Mouse (Mus musculus): ENCODE results near the gene Fbxo3. TPM values are rescaled to one million over a fixed set of nuclear protein-coding genes. Genes with fewer than 3 reads are reported as not detected.
"Not testable (repeated sequence)": the region's sequence is repeated elsewhere in the genome, so short reads cannot be mapped to it uniquely, and the experiment has no call there.

Fbxo3 gene
- total and polyA plus RNA-seq, 2 experiments from 2014 or later: 54.9 to 78.2 TPM

DNA sequence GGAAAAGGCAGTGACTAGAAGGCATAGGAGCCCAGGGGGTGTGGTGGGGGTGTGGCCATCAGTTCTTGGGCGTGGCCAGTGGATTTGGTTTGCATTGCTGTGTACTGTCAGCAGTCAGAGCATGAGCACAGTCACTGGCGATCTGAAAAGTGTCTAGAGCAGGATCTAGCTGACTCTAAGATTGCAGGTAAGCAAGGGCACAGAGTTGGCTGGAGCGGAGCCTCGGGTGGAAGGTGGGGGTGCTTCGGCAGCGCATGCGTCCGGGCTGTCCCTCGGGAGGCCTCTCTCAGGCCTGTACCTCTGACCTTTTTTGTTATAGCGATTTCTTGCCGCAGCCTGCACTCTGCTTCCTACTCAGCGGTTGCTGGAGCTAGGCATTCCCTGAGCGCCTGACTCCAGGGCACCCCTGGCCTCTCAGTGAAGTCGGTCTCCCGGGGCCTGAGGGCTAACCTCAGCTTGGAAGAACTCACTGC, 68.3 kb downstream of the Fbxo3 start, which contains the start of gene Cd59a:
Cd59a (plus strand) TSS at position 61 of the 473 bp plus-strand sequence.
- no peak for TF ChIP-seq CTCF (IDR thresholded peaks at IDR 0.05; ENCODE audit: low read depth)
- Histone ChIP-seq H3K4me2 (ENCODE audit: low read depth) (peak within 1 kb of the TSS; percentile 48), H3K9me3 (ENCODE audit: low read length) (no peaks in the 10 kb centered on the region), H3K4me3 (ENCODE audit: low read depth, low read length) (peak within 1 kb of the TSS; percentile 24), H3K27me3 (ENCODE audit: insufficient read depth, low read length) (no peaks in the 10 kb centered on the region), H3K36me3 (ENCODE audit: insufficient read depth) (no peaks in the 10 kb centered on the region), H3K27ac (ENCODE audit: low read depth, low read length) (peak within 1 kb of the TSS; percentile 6; the same call in 1 of the 2 replicates), H3K4me1 (ENCODE audit: insufficient read depth) (no peaks in the 10 kb centered on the region), H3K9ac (peak within 1 kb of the TSS; percentile 42; the same call in 1 of the 2 replicates)
- 6% methylated on average over 15 of the region's 15 CpGs for WGBS
- DNase-seq (peak; percentile 50), ATAC-seq (peak; percentile 93)

DNA sequence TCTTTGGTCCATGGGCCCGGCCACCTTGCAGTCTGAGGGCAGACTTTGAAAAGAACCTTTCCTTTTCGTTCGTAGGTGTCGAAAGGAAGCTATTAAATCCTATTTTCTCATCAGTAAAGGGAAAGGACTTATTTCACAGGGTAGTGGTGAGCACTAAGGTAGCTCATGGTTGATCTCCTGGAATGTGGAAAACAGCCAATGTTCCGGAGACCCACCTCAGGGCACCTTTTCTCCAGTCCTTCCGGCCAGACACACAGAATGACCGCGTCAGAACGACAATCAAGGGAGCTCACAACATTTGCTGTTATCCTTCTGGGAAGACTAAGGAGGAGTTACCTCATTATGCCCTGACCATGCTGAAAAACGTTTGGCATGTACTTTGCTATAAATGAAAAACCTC, 68.7 kb downstream of the Fbxo3 start:
- Histone ChIP-seq H3K36me3 (ENCODE audit: insufficient read depth) (no peaks in the 10 kb centered on the region), H3K27me3 (ENCODE audit: insufficient read depth, low read length) (no peaks in the 10 kb centered on the region), H3K9ac (peak overlapping the region; percentile 42; the same call in 1 of the 2 replicates), H3K9me3 (ENCODE audit: low read length) (no peaks in the 10 kb centered on the region), H3K4me2 (ENCODE audit: low read depth) (peak overlapping the region; percentile 48), H3K4me3 (ENCODE audit: low read depth, low read length) (peak overlapping the region; percentile 24), H3K4me1 (ENCODE audit: insufficient read depth) (no peaks in the 10 kb centered on the region), H3K27ac (ENCODE audit: low read depth, low read length) (peak overlapping the region; percentile 6; the same call in 1 of the 2 replicates)
- DNase-seq (no peak), ATAC-seq (peak; percentile 18; the same call in 1 of the 2 replicates)
- TF ChIP-seq CTCF (IDR thresholded peaks at IDR 0.05; ENCODE audit: low read depth): no peak
- 41% methylated on average over 10 of the region's 10 CpGs for WGBS

DNA sequence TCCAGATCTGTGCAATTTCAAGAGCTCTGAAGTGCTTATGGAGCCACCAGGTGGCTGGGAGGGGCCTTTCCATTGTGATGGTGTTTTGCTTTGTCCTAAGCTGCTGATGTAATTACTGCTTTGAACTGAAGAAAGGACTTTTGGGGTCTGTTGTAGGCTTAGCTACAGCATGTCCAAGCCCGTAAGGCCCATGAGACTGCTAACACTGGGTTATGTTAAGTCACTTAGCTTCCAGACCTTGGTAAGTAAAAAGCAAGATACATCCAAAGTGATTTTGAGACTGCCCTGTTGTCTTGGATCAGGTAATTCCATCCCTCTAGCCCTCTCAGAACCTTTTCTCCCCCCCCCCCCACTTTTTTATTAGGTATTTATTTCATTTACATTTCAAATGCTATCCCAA, 69.3 kb downstream of the Fbxo3 start:
- not testable (repeated sequence) for H3K4me3 ChIP-seq (ENCODE audit: low read depth, low read length); H3K4me2 ChIP-seq (ENCODE audit: low read depth); H3K4me1 ChIP-seq (ENCODE audit: insufficient read depth); H3K27ac ChIP-seq (ENCODE audit: low read depth, low read length); DNase-seq; H3K9ac ChIP-seq; H3K27me3 ChIP-seq (ENCODE audit: insufficient read depth, low read length); H3K36me3 ChIP-seq (ENCODE audit: insufficient read depth); H3K9me3 ChIP-seq (ENCODE audit: low read length); ATAC-seq
- 59% methylated on average over 1 of the region's 1 CpGs for WGBS

DNA sequence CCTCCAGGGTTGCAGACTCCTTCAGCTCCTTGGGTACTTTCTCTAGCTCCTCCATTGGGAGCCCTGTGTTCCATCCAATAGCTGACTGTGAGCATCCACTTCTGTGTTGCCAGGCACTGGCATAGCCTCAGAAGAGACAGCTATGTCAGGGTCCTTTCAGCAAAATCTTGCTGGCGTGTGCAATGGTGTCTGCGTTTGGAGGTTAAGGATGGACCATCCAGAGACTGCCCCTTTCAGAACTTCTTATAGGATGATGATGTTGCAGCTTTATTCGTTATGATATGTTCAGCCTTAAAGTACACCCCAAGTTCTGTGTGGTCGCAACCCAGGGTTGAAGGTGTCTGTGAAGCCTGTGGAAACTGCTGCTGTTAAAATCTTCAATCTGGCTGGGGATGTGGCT, 69.9 kb downstream of the Fbxo3 start:
- not testable (repeated sequence) for H3K9ac ChIP-seq; ATAC-seq; H3K4me1 ChIP-seq (ENCODE audit: insufficient read depth); H3K27ac ChIP-seq (ENCODE audit: low read depth, low read length); H3K4me3 ChIP-seq (ENCODE audit: low read depth, low read length); DNase-seq; H3K4me2 ChIP-seq (ENCODE audit: low read depth); H3K36me3 ChIP-seq (ENCODE audit: insufficient read depth); H3K27me3 ChIP-seq (ENCODE audit: insufficient read depth, low read length); H3K9me3 ChIP-seq (ENCODE audit: low read length)
- 95% methylated on average over 4 of the region's 4 CpGs for WGBS

DNA sequence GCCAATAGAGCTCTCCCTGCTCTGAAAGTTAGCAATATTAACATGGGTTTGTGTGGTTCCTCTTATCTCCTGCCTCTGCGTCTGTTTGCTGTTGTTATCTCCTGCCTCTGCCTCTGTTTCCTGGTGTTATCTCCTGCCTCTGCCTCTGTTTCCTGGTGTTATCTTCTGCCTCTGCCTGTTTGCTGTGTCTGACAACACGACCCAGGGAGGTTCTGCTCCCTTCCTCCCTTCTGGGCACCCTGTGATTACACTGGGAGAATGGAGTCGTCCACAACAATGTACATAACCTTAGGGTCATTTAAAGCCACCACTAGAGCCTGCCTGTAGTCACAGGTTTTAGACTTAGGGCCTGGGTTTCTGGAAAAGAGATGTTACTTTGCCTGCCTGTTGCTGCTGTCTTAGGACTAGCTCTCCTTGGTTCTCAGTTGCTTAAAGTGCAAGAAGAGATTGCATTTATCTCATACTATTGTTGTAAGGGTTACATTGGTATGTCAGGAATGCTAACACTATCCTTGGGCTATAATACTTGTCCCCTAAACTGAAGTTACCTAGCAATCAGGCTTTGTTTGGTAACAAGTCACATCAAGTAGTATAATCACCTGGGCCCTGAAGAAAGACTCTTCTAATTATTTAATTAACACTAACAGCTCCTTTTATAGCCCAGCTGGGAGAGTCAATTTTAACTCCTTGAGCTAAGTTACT, 71.2 kb downstream of the Fbxo3 start:
- ATAC-seq: no peak
- 47% methylated on average over 3 of the region's 3 CpGs for WGBS
- no peak for TF ChIP-seq CTCF (IDR thresholded peaks at IDR 0.05; ENCODE audit: low read depth)
- Histone ChIP-seq H3K4me3 (ENCODE audit: low read depth, low read length) (no peak overlapping the region), H3K27me3 (ENCODE audit: insufficient read depth, low read length) (no peaks in the 10 kb centered on the region), H3K36me3 (ENCODE audit: insufficient read depth) (no peaks in the 10 kb centered on the region), H3K4me1 (ENCODE audit: insufficient read depth) (no peaks in the 10 kb centered on the region), H3K9ac (no peak overlapping the region), H3K27ac (ENCODE audit: low read depth, low read length) (no peak overlapping the region), H3K9me3 (ENCODE audit: low read length) (no peaks in the 10 kb centered on the region), H3K4me2 (ENCODE audit: low read depth) (no peak overlapping the region)
- DNase-seq: no peak

DNA sequence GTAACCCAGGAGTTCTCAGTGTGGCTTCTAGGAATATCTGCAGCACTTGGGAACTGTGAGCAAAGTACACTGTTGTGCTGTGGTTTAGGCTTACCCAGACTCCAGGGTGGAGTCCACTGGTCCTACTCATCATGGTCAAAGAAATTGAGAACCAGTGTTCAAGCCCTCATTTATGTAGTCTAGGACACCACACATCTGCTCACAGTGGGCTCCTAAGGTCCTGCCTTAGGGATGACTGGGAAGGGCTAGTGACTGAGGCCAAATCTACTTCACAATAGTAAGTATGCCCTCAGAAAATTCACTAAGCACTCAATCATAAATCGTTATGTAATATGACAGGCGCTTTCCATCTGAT, 71.7 kb downstream of the Fbxo3 start:
- WGBS: 97% methylated on average over 2 of the region's 2 CpGs
- Histone ChIP-seq H3K9me3 (ENCODE audit: low read length) (no peaks in the 10 kb centered on the region), H3K27me3 (ENCODE audit: insufficient read depth, low read length) (no peaks in the 10 kb centered on the region), H3K4me1 (ENCODE audit: insufficient read depth) (no peaks in the 10 kb centered on the region), H3K36me3 (ENCODE audit: insufficient read depth) (no peaks in the 10 kb centered on the region), H3K4me2 (ENCODE audit: low read depth) (no peak overlapping the region), H3K9ac (no peak overlapping the region), H3K27ac (ENCODE audit: low read depth, low read length) (no peak overlapping the region), H3K4me3 (ENCODE audit: low read depth, low read length) (no peak overlapping the region)
- no peak for ATAC-seq
- no peak for DNase-seq
- TF ChIP-seq CTCF (IDR thresholded peaks at IDR 0.05; ENCODE audit: low read depth): no peak

DNA sequence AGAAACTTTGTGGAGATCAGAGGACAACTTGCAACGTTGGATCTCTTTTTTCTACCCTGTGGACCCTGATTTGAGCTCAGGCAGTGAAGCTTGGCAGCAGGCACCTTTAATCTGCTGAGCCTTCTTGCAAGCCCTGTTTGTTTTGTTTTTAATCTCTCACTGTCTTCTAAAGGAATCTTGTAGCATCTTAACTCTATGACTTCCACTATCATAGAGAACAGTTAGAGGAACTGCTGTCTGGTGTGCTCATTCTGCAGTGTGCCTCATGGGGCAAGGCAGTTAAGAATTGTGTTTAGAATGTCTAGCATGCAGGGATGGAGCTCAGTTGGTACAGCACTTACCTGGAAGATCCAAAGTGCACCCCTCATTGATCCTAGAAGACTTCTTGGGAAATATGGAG, 72.4 kb downstream of the Fbxo3 start:
- Histone ChIP-seq H3K4me1 (ENCODE audit: insufficient read depth) (no peaks in the 10 kb centered on the region), H3K9ac (no peak overlapping the region), H3K36me3 (ENCODE audit: insufficient read depth) (no peaks in the 10 kb centered on the region), H3K27ac (ENCODE audit: low read depth, low read length) (no peak overlapping the region), H3K4me2 (ENCODE audit: low read depth) (no peak overlapping the region), H3K27me3 (ENCODE audit: insufficient read depth, low read length) (no peaks in the 10 kb centered on the region), H3K9me3 (ENCODE audit: low read length) (no peaks in the 10 kb centered on the region), H3K4me3 (ENCODE audit: low read depth, low read length) (no peak overlapping the region)
- ATAC-seq (no peak), DNase-seq (no peak)
- 50% methylated on average over 1 of the region's 1 CpGs for WGBS
- TF ChIP-seq CTCF (IDR thresholded peaks at IDR 0.05; ENCODE audit: low read depth): no peak
